Mouse (Mus musculus): ENCODE measurements around the gene Tex48.

DNA sequence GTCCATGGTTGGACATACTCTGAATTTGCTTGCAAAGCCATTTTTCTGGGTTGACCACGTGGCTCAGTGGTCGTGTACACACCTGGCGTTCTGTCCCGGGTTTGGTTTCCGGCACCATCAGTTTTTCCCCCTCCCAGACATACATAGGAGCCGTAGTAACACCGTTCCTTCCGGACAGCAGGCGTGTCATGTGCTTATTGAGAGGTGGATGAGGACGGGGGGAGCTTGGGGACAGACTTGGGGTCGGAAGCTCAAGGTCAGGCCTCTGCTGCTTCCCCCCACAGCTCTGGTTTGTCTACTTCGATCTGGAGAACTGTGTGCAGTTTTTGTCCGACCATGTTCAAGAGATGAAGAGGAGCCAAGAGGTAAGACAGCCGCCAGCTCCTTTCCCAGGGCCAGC is 42.6 kb downstream of the Tex48 start:
- no peak for TF ChIP-seq POLR2A (IDR thresholded peaks at IDR 0.05; ENCODE audit: low read depth, low read length)
- no peak for TF ChIP-seq CTCF (IDR thresholded peaks at IDR 0.05; ENCODE audit: extremely low read depth, insufficient read depth, insufficient read length, insufficient replicate concordance)

Measured in spleen, adult 2 months (tissue).